Mouse (Mus musculus) large intestine, adult 2 months (tissue): Measurements from ENCODE around the gene Arhgap10. TPM values are rescaled to one million over a fixed set of nuclear protein-coding genes. Genes with fewer than 3 reads are reported as not detected.

Source experiments
- DNase-seq: peaks from one replicate; pipeline ENCODE4 v3.0.0-alpha.2; 2012; ENCODE audit warnings: low read depth, low spot score
- WGBS: fragments of 180-500 bp; shearing (Covaris S2); methylation state at CpG from one replicate; pipeline ENCODE4 v1.1.7; 2018; 5-methylcytosine and 5-hydroxymethylcytosine counted together
- polyA plus RNA-seq: library from polyadenylated mRNA; depleted of rRNA; stranded (reverse); fragments of >200 nt; gene quantifications from 2 replicates; pipeline ENCODE4 v1.2.3, GENCODE M21; 2012

Gene Arhgap10
- polyA plus RNA-seq, 1 experiment = 3.7 TPM

DNA sequence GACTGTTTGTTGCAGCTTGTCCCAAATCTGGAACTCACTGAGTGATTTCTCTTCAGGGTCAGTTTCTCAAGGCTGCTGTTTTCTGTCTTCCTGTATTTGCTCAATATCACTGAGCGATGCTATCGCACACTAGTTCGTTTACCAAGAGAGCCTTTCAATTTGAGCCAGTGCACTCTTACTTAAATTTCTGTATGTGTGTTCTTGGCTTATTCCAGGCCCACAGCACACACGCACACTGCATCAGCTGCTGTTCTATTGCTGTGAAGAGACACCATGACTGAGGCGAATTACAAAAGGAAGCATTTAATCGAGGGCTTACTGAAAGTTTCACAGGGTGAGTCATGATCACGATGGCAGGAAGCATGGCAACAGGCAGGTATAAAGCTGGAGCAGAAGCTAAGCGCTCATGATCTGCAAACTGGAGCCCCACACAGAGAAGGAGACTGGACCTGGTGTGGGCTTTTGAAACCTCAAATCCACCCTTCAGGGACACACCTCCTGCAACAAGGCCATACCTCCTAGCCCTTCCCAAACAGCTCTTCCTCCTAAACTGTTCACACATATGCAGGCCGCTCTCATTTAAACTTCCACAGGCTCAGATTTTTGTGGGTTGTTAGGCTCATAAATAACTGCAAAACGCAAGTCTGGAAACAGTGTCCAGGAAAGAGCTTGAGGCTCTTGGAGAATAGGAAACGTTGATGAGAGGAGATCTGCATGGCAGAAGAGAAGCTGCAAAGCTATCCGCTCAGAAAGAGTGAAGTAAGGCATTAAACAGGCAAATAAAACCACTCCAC is 255.3 kb downstream of the Arhgap10 start:
- DNase-seq = no peak
- WGBS = 74% methylated on average over 12 of the region's 12 CpGs

- WGBS = 79% methylated on average over 6 of the region's 6 CpGs
- no peak for DNase-seq
Measured at GRCm38 (mm10) chr8:77261215-77261614, 256.5 kb downstream of the Arhgap10 start.

- 94% methylated on average over 12 of the region's 12 CpGs for WGBS
Measured at GRCm38 (mm10) chr8:77257085-77257451, 260.7 kb downstream of the Arhgap10 start.

DNA sequence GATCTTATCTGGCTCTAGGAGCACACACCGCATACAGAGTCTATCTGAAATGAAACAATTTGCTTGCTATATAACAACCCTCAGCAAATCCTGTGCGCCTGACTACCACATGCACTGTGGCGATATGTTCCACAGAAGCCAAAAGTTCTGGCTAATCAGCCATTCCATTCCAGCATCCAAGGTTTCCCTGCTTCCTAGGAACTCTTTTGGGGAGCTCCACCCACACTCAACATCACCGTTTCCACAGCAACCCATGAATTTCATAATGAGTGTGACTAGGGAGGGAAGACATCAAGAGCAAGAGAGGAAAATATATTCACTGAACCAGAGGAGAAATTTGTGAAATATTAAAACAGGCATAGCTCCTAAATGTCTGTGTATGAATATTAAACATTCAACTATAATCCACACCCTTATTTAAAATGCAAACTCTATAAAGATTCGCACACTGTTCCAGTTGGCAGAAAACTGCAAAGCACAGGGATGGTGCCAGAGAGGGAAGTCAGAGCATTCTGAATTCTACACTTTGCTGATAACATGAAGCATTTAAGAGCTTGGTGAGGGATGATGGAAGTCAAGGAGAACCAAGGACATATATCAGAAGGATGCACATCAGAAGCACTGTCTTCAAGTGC is 261.2 kb downstream of the Arhgap10 start:
- DNase-seq = no peak
- WGBS = 97% methylated on average over 5 of the region's 5 CpGs

More at GRCm38 (mm10) chr8:77257085-77257451, 260.7 kb downstream of the Arhgap10 start:
- DNase-seq = no peak

DNA sequence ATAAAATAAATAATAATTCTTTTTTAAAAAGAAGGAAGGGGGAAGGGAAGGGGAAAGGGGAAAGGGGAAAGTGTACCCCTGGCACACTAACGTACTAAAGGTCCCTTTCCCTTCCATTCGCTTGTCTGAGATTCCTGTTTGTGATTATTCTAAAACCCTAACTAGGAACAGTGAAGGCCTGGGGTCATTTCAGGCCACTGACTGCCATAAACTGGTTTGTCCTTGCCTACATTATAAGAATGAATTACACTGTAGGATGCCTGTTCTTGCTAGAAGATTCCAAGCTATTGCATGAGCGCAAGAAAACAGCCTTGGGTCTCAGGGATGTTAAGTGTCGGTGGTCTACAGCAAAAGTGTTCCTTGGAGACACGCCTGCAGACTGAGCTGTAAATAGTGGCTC is 263.3 kb downstream of the Arhgap10 start:
- 57% methylated on average over 5 of the region's 5 CpGs for WGBS
- no peak for DNase-seq

- no peak for DNase-seq
- WGBS = 71% methylated on average over 5 of the region's 5 CpGs
Measured at GRCm38 (mm10) chr8:77251134-77251533, 266.6 kb downstream of the Arhgap10 start.

DNA sequence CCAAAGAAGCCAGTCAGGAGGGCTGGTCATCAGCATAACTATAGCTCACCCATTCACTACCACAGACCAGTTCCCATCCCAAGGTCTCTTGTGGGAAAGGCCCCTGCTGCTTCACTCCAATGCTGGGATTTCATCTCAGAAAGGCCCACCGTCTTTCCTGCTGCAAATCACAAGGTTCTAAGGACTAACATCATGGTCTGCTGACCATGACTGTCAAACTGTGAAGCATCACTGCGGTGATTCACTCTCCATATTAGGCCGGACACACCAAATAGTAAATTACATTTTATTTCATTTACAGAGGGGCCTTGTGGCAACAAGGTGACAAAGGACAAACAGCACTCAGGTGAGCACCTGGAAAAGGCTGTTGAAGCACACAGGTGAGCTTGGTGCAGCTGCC is 267.7 kb downstream of the Arhgap10 start:
- DNase-seq = no peak
- WGBS = 92% methylated on average over 3 of the region's 3 CpGs

DNA sequence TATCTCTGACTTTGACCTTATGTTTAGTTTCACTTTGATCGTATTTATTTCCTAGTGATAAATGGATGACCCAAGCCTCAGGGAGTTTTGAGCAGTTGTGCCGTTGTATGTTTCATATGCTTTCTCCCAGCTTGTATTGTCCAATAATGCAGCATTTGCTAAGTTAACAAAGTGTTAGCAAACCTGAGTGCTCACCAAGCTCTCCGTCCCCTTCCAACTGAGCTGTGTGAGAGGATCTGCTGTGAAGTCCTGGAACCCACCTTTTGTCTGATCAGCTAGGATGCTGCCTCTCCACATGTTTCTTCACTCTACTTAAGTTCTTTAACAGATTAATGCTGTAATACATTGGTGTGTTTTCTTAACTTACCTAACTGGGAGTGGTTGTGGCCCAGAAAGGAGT is 276.4 kb downstream of the Arhgap10 start:
- 85% methylated on average over 3 of the region's 3 CpGs for WGBS
- no peak for DNase-seq

DNA sequence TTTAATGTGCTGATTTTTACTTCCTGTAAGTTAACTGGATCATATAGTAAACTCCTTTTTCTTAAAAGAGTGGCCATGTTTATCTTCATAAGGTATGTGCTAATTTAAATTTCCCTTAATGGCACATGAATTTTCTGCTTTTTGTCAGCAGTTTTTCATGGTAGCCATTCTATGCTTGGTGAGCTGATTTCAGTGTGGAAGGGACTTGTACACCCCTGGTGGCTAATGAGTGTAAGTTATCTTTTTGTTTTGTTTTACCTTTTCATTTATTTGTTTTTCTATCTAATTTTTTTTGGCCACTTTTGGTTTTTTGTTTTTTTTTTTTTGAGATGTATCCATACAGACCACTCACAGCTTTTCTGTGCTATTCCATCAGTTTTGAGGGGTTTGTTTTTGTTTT is 278.3 kb downstream of the Arhgap10 start:
- DNase-seq = no peak

DNA sequence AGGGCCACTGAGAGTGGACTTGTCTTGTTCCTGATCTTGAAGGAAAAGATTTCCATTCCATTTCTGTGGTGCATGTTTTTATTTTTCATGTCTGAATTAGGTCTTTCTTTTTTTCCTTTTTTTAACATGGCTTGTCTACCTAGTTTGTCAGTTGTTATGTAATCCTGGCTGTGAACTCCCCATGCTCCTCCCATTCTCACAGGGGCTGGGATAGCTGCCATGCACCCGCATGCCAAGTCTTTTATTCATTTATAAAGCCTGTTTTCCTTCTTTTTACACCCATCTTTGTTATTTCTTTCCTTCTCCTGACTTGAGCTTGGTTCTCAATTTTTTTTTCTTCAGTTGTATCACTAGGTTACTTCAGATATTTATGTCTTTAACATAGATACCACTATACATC is 281.1 kb downstream of the Arhgap10 start:
- DNase-seq = no peak
- WGBS = 19% methylated on average over 1 of the region's 1 CpGs

DNA sequence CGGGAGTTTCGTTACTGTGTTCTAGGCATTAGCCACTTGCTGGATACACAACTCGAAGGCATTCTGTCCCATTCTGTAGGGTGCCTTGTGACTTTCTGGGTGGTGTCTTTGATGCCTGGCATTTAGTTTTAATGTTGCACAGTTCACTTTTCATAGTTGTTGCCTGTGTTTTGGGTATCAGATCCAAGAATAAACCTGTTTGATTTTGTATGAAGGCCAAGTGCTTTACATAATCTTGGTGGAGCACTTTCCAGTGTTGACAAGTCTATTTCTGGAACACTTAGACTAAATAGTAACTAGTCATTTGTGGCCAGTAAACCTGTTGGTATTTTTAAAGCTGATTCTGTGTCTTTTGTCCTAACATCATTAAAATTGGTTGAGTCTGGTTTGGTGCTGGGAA is 285.3 kb downstream of the Arhgap10 start:
- DNase-seq = no peak
- WGBS = 85% methylated on average over 3 of the region's 3 CpGs

DNA sequence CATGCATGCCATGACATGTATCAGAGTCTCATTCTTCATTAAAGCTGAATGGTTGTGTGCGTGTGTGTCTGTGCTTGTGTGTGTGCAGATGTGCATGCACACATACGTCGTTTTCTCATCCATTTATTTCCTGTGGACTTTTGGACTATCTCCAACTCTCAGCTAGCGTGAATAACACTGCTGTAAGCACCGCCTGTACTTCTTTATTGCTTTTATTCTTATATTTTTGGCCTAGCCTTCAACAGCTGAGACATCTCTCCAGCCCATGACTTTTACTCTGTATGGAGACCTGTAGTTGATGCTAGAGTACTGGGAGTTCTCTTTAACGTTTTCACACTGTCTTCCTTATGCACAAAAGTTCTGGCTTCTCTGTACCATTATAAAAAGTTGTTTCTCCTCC is 285.9 kb downstream of the Arhgap10 start:
- DNase-seq = no peak
- 19% methylated on average over 6 of the region's 6 CpGs for WGBS

- WGBS = 94% methylated on average over 1 of the region's 1 CpGs
- no peak for DNase-seq
Measured at GRCm38 (mm10) chr8:77231211-77231610, 286.5 kb downstream of the Arhgap10 start.

GRCm38 (mm10) chr8:77228688-77229087 is 289.1 kb downstream of the Arhgap10 start:
- 87% methylated on average over 7 of the region's 7 CpGs for WGBS

GRCm38 (mm10) chr8:77227742-77228141 is 290.0 kb downstream of the Arhgap10 start:
- DNase-seq = no peak
- 58% methylated on average over 5 of the region's 5 CpGs for WGBS

More at GRCm38 (mm10) chr8:77228688-77229087, 289.1 kb downstream of the Arhgap10 start:
- DNase-seq = no peak

GRCm38 (mm10) chr8:77223123-77223522 is 294.6 kb downstream of the Arhgap10 start:
- 79% methylated on average over 4 of the region's 4 CpGs for WGBS
- no peak for DNase-seq

DNA sequence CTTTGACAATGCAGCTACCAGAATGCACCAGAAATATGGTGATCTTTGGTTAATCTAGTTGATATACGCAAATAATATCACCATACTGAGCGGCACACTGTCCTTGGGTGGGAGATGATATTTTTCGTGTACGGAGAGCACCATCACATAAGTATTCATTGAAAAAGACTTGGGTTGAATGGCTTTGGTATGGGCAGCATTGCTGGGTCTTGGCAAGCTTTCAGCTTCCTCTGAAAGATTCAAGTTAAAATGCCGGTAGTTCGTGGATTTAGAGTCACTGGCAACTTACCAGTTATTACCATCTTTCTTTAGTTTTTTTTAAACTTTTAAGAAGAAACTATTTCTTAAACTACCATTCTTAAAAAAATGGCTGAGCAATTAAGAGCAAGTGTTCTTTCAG is 302.6 kb downstream of the Arhgap10 start:
- WGBS = 85% methylated on average over 6 of the region's 6 CpGs
- no peak for DNase-seq

DNA sequence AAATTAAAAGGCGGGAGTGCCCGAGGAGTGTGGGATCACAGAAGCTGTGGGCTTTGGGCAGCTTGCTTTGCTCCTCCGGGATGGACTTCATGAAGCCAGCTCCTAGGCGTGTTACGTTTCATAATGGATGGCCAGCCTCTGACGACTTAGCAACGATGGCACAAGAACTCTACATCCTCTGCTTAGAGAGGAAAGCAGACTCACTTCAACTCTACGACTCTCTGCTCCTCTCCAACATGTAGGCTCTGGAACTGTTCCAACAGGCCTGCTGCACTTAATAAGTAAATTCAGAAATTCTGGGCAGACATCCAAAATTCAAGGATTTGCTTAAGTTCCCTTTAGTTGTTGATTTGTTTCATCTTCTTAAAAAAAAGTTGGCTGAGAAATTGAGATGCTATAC is 303.1 kb downstream of the Arhgap10 start:
- DNase-seq = no peak
- WGBS = 62% methylated on average over 8 of the region's 8 CpGs

DNA sequence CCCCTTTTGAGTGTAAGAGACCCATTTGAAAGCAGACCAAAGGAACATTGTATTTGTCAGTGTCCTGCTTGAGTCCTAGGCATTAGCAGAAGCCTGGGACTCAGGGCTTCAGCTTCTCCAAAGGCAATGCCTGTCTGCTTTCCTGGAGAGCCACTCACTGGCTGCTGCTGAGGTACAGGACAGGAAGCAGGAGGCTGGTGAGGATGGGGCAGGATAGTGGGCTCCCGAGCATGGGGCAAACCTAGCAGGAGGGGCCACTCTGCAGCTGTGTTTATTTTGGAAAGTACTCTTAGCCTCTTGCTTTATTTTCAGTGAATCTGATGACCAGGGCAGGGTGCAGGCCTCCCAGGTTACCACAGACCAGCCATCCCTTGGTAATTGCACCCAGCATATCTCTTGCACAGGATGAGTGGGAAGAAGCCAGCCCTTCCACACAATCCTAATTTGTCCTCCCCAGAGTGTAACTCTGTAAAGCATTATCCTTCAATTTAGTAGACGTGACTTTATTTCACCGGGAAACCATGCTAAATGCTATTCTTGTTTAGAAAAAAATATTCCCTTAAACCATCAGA is 303.8 kb downstream of the Arhgap10 start:
- 72% methylated on average over 3 of the region's 3 CpGs for WGBS
- DNase-seq = no peak

DNA sequence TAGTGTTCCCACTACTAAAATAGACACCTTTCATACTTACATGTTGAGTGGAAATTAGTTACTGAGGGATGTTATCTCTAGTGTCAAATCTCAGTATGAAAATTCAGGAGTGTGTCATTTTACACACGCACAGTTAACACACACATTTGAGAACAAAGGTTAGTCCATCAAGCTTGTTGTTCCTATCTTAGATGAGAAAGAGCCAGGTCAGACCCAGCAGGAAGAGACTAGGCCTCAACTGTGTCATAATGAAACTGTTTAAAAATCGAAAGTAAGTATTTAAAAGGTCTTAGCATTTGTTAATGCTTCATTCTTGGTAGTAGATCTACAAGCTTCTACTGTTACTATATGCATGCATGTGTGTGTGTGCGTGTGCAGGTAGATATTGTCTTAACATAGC is 308.5 kb downstream of the Arhgap10 start:
- 83% methylated on average over 3 of the region's 3 CpGs for WGBS
- no peak for DNase-seq
